Mouse (Mus musculus) hindbrain, embryonic 14.5 days (tissue): ENCODE data around the gene Ptch1. TPM values are rescaled to one million over a fixed set of nuclear protein-coding genes. Genes with fewer than 3 reads are reported as not detected.

ENCODE experiments used
- ATAC-seq: fragments of 200-750 bp; cut with Nextera tagmentation; 2 replicates; pipeline ENCODE4 v1.8.0; 2017; ENCODE audit warnings: moderate number of reproducible peaks, mild to moderate bottlenecking, moderate TSS enrichment, moderate library complexity; ENCODE audit not compliant: low FRiP score
- DNase-seq: peaks from one replicate; pipeline ENCODE4 v3.0.0-alpha.2; 2015; ENCODE audit warnings: low spot score
- H3K27ac ChIP-seq: fragments of 300-500 bp; sonication (generic); 2 replicates; pipeline ENCODE4 v1.5.1; 2014; ENCODE audit warnings: mild to moderate bottlenecking, moderate library complexity
- H3K27me3 ChIP-seq: fragments of 300-500 bp; sonication (generic); 2 replicates; pipeline ENCODE4 v1.6.1; 2014; ENCODE audit warnings: mild to moderate bottlenecking, low read length, mixed read lengths; ENCODE audit not compliant: control insufficient read depth, insufficient read depth
- H3K36me3 ChIP-seq: fragments of 300-500 bp; sonication (generic); replicated peaks from 2 replicates; pipeline ENCODE4 v1.6.1; 2014; ENCODE audit not compliant: control insufficient read depth, insufficient read depth
- H3K4me1 ChIP-seq: fragments of 300-500 bp; sonication (generic); replicated peaks from 2 replicates; pipeline ENCODE4 v1.6.1; 2014; ENCODE audit warnings: antibody characterized with exemption, low read length, mixed read lengths; ENCODE audit not compliant: control insufficient read depth, insufficient read depth
- H3K4me2 ChIP-seq: fragments of 300-500 bp; sonication (generic); replicated peaks from 2 replicates; pipeline ENCODE4 v1.6.1; 2014; ENCODE audit warnings: mild to moderate bottlenecking, moderate library complexity
- H3K4me3 ChIP-seq: fragments of 300-500 bp; sonication (generic); replicated peaks from 2 replicates; pipeline ENCODE4 v1.5.1; 2014; ENCODE audit warnings: mild to moderate bottlenecking, low read length
- H3K9ac ChIP-seq: fragments of 300-500 bp; sonication (generic); 2 replicates; pipeline ENCODE4 v1.6.1; 2014
- H3K9me3 ChIP-seq: fragments of 300-500 bp; sonication (generic); 2 replicates; pipeline ENCODE4 v1.6.1; 2016; ENCODE audit warnings: low read length; ENCODE audit not compliant: control insufficient read depth
- WGBS: fragments of 180-500 bp; shearing (Covaris S2); extraction: QIAGEN DNeasy Blood & Tissue Kit; methylation state at CpG from one replicate; pipeline ENCODE4 v1.1.7; 2014; 5-methylcytosine and 5-hydroxymethylcytosine counted together
- polyA plus RNA-seq: library from polyadenylated mRNA; unstranded; fragments of >200 nt; fragmentation: Nextera tagmentation; extraction: Ambion mirVana; gene quantifications from 2 replicates; pipeline ENCODE4 v1.2.1, GENCODE M21; 2014

The Ptch1 gene
- polyA plus RNA-seq, 1 experiment from 2014 or later, result 22.7 TPM

DNA sequence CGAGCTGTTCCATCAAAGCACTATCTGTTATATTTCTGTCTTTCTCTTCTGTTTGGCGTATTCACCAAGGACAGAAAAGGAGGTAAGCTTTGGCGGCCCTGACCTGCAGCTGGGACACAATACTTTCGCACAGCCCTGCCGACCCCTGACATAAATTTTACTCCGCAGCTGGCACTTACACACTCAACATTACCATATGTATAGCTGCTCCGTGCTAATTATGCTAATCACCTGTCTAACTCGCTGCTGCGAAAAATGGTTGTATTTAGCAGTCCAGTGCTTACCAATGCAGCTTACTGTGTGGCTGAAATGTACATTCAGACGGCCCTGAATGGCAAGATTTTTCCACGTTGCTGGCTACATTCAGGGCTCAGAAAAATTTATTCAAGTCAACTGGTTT is 18.8 kb downstream of the Ptch1 start:
- 9% methylated on average over 11 of the region's 11 CpGs for WGBS
- peak; percentile 67 for ATAC-seq
- Histone ChIP-seq H3K4me3 (no peak overlapping the region), H3K4me2 (peak overlapping the region; percentile 85), H3K36me3 (no peaks in the 10 kb centered on the region), H3K9me3 (no peaks in the 10 kb centered on the region), H3K27me3 (no peaks in the 10 kb centered on the region), H3K9ac (0 out of 2 replicates have a peak overlapping the region, but pooled peaks have one; percentile 3), H3K27ac (peak overlapping the region; percentile 69), H3K4me1 (peaks cover 75% of the 10 kb centered on the region)
- DNase-seq, result no peak

DNA sequence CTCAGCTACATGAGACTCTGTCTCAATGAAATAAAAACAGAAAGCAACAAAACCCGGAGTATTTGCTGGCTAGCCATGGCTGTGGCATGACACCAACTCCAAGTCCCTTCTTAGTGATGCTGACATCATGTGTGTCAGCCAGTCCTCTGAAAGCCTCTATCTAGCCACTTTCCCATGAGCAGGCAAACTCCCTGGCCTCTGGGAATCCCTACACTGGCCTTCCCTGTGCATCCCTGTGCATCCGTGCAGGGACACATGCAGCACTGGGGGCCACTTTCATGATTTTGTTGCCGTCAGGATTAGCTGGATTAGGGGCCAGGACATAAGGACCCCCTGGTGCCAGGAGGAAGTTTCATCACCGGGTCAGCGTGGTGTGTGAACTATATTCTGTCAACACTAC is 20.0 kb downstream of the Ptch1 start:
- WGBS, result 27% methylated on average over 5 of the region's 5 CpGs
- DNase-seq, result no peak

DNA sequence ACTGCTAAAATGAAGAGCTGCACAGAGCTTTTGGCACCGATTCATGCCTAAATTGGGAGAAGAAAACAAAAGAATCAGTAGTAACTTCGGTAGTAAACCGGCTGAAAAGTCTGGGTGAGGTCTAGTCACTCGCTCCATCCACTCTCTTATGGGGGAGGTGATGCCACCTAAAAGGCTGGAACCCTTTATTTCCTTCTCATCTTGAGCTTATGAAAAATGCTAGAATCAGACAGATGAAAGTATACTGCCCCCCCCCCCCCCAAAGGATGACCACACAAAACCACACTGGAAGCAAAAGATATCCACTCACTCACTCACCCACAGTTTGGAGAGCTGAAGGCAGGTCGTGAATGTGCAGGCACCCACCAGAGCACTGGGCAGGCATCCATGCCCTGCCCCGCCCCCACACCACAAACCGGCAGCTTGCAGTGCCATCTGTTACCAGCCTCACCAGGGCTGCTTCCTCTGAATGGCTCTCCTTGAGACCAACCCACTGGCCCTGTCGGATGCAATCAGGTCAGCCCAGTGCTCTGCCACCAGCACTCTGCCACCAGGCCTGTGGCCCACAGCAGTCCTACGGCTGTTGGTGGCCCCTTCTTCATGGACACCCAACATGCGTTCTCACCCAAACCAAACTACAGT is 21.0 kb downstream of the Ptch1 start:
- H3K4me2 ChIP-seq, result peak overlapping the region; percentile 30
- H3K36me3 ChIP-seq, result peaks cover 6% of the 10 kb centered on the region; the same call in 1 of the 2 replicates
- H3K9me3 ChIP-seq, result no peaks in the 10 kb centered on the region
- H3K4me1 ChIP-seq, result peaks cover 66% of the 10 kb centered on the region
- 0 out of 2 replicates have a peak overlapping the region, but pooled peaks have one; percentile 3 for H3K4me3 ChIP-seq
- H3K27ac ChIP-seq, result peak overlapping the region; percentile 76
- 31% methylated on average over 10 of the region's 10 CpGs for WGBS
- ATAC-seq, result peak; percentile 80
- peak; percentile 73 for DNase-seq
- H3K27me3 ChIP-seq, result no peaks in the 10 kb centered on the region
- H3K9ac ChIP-seq, result no peak overlapping the region

More for the DNA sequence above, 20.0 kb downstream of the Ptch1 start:
- Histone ChIP-seq H3K27ac (peak overlapping the region; percentile 76; the same call in 1 of the 2 replicates), H3K36me3 (no peaks in the 10 kb centered on the region), H3K4me1 (peaks cover 69% of the 10 kb centered on the region), H3K9me3 (no peaks in the 10 kb centered on the region), H3K27me3 (no peaks in the 10 kb centered on the region), H3K9ac (no peak overlapping the region; the same call in 1 of the 2 replicates), H3K4me3 (no peak overlapping the region), H3K4me2 (peak overlapping the region; percentile 30)
- ATAC-seq, result no peak

DNA sequence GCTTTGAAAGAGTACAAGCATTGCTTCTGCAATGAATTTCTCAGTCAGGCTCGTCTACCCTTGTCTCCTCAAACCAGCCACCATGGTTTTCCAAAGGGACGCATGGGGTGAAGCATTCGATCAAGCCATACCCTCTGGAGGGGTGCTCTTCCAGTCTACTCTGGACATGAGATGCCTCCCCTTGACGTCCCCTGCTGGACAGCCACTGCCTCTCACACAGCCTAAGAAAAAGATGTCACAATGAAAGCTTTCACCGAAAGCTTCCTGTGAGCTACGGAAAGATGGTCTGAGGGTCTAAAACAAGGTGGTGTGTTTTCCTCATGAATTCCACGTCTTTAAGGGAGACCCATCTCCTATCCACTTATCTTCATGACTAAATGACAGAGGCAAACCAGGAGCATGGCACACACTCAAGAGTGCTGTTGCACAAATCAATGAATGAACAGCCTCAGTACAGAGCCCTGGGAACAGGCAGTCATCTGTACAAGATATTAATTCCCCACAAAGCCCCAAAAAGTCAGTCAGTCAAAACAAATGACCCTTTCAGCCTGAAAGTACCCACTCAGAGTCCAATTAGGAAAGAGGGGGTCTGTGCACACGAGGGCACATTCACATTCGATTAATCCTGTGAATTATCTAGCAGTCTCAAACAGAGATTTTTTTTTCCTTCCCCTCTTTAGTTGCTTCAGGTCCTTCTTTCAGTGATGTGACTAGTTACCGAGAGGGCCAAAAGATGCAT is 21.7 kb downstream of the Ptch1 start:
- no peak for DNase-seq
- 0 out of 2 replicates have a peak, but pooled peaks have one; percentile 7 for ATAC-seq
- H3K4me2 ChIP-seq, result peak overlapping the region; percentile 30
- 41% methylated on average over 10 of the region's 10 CpGs for WGBS
- no peak overlapping the region for H3K9ac ChIP-seq
- H3K27ac ChIP-seq, result peak overlapping the region; percentile 76
- H3K4me1 ChIP-seq, result peaks cover 60% of the 10 kb centered on the region
- H3K9me3 ChIP-seq, result no peaks in the 10 kb centered on the region
- H3K36me3 ChIP-seq, result peaks cover 13% of the 10 kb centered on the region; the same call in 1 of the 2 replicates
- no peaks in the 10 kb centered on the region for H3K27me3 ChIP-seq
- H3K4me3 ChIP-seq, result no peak overlapping the region

DNA sequence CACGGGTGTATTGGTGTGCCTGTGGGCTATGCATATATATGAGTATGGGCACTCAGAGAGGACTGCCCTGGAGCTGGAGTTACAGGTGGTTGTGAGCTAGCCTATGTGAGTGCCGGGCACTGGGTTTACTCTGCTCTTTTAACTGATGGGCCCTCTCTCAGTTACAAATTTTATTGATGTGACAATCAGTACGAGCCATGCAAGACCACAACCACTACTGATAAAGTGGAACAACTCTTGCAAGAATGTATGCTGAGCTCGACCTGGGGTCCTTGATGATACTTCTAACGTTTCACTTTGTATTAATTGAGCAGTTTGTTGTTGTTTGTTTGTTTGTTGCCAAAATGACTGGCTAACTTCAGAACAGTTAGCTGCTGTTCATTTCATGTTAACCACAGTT is 23.0 kb downstream of the Ptch1 start:
- WGBS, result 71% methylated on average over 5 of the region's 5 CpGs
- no peak for DNase-seq

DNA sequence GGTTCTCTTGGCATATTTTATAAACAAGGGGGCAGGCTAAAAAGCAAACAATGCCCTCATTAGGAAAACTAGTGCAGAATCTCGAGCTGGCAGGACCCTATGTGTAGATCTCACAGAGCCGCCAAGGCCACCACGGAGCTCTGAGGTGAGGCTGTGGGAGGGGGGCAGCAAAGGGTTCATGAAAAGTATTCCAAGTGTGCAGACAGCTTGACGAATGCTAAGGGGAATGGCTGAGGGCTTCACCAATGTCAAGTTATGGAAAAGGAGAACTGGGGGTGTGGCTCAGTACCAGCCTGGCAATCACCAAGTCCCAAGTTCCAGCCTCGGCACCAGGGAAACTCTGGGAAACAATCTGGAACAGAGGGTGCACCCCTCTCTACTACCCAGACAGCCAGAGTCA is 24.2 kb downstream of the Ptch1 start:
- WGBS, result 32% methylated on average over 5 of the region's 5 CpGs
- ATAC-seq, result peak; percentile 56; the same call in 1 of the 2 replicates
- no peak overlapping the region for H3K4me3 ChIP-seq
- H3K27ac ChIP-seq, result peak overlapping the region; percentile 16
- DNase-seq, result no peak
- H3K9me3 ChIP-seq, result no peaks in the 10 kb centered on the region
- H3K27me3 ChIP-seq, result no peaks in the 10 kb centered on the region
- H3K4me2 ChIP-seq, result no peak overlapping the region
- peaks cover 43% of the 10 kb centered on the region for H3K4me1 ChIP-seq
- no peak overlapping the region for H3K9ac ChIP-seq
- H3K36me3 ChIP-seq, result peaks cover 17% of the 10 kb centered on the region; the same call in 1 of the 2 replicates

More for the DNA sequence above, 23.0 kb downstream of the Ptch1 start:
- Histone ChIP-seq H3K9ac (no peak overlapping the region), H3K4me3 (no peak overlapping the region), H3K4me1 (peaks cover 47% of the 10 kb centered on the region), H3K27me3 (no peaks in the 10 kb centered on the region), H3K9me3 (no peaks in the 10 kb centered on the region), H3K36me3 (peaks cover 17% of the 10 kb centered on the region; the same call in 1 of the 2 replicates), H3K4me2 (no peak overlapping the region), H3K27ac (no peak overlapping the region)
- no peak for ATAC-seq

DNA sequence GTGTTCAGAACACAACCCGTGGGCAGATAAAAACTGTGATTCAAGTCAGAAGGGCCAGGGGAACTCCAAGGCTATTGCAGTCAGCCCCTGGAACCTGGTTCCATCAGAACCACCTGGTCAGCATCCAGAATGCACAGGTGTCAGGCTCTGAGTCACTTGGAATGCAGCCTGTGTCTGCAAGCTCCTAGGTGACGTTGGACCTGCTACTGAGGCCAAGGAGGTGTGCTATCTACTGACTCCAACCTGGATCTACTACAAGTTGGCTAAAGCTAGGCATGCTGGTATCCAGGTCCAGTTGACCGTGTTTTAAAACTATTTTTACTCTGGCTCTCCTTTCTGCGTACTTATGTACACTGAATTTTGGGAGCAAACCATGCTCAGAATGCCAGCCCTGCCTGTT is 24.8 kb downstream of the Ptch1 start:
- H3K27ac ChIP-seq, result peak overlapping the region; percentile 61
- H3K9ac ChIP-seq, result no peak overlapping the region
- H3K4me3 ChIP-seq, result no peak overlapping the region
- ATAC-seq (no peak), DNase-seq (no peak)
- H3K4me1 ChIP-seq, result peaks cover 44% of the 10 kb centered on the region
- H3K9me3 ChIP-seq, result no peaks in the 10 kb centered on the region
- H3K27me3 ChIP-seq, result no peaks in the 10 kb centered on the region
- peaks cover 19% of the 10 kb centered on the region; the same call in 1 of the 2 replicates for H3K36me3 ChIP-seq
- peak overlapping the region; percentile 13 for H3K4me2 ChIP-seq
- WGBS, result 79% methylated on average over 4 of the region's 4 CpGs

DNA sequence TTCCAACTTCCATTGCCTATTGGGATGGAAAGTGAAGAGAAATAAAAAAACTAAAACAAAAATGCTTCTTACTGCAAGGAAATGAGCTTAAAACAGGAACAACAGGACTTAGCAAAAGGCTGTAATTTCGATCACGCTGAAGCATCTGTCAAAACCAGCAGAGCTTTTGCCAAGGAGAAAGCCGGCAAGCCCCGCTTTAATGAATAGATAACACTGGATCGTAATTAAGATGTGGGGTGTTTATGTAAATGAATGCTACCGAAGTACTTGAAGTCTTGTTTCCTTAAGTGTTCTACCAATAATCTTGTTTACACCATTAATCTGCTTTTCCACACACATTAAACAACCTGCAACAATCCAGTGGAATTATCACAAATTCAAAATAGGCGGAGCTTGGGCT is 28.1 kb downstream of the Ptch1 start:
- Histone ChIP-seq H3K9me3 (no peaks in the 10 kb centered on the region), H3K4me3 (no peak overlapping the region), H3K27ac (peak overlapping the region; percentile 52; the same call in 1 of the 2 replicates), H3K4me2 (no peak overlapping the region), H3K27me3 (no peaks in the 10 kb centered on the region), H3K9ac (no peak overlapping the region), H3K4me1 (peaks cover 18% of the 10 kb centered on the region), H3K36me3 (peaks cover 52% of the 10 kb centered on the region)
- ATAC-seq, result no peak
- 44% methylated on average over 7 of the region's 7 CpGs for WGBS
- DNase-seq, result no peak

DNA sequence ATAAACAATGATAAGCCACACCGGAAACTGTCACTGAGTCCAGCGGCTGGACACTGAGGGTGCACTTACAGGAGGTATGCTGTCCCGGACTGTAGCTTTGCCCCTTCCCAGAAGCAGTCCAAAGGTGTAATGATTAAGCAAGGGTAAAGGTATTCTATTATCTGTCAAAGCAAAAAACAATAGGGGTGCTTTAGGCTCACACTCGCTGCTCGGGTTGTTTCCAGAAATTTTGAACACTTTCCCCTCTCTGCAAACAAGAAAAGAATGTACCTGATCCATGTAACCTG is 28.5 kb downstream of the Ptch1 start:
- H3K4me3 ChIP-seq, result no peak overlapping the region
- ATAC-seq (no peak), DNase-seq (no peak)
- H3K9me3 ChIP-seq, result no peaks in the 10 kb centered on the region
- H3K27ac ChIP-seq, result no peak overlapping the region
- 37% methylated on average over 5 of the region's 5 CpGs for WGBS
- peaks cover 56% of the 10 kb centered on the region for H3K36me3 ChIP-seq
- H3K4me1 ChIP-seq, result peaks cover 18% of the 10 kb centered on the region
- no peaks in the 10 kb centered on the region for H3K27me3 ChIP-seq
- H3K4me2 ChIP-seq, result no peak overlapping the region
- H3K9ac ChIP-seq, result no peak overlapping the region
